Mouse (Mus musculus) mouse trophoblast stem cell (cell line): Measurements from ENCODE around the gene Ndufa13.
"Not testable (repeated sequence)": the region's sequence is repeated elsewhere in the genome, so short reads cannot be mapped to it uniquely, and the experiment has no call there.

Source experiments
- in situ Hi-C, 2 experiments: fragments of 300-500 bp; cut with MseI, MboI; formaldehyde crosslinking; loops; 2 replicates in 1 of 2; 3 replicates in 1 of 2; pipeline ENCODE4 v1.15.1; 2025

Gene Ndufa13

DNA sequence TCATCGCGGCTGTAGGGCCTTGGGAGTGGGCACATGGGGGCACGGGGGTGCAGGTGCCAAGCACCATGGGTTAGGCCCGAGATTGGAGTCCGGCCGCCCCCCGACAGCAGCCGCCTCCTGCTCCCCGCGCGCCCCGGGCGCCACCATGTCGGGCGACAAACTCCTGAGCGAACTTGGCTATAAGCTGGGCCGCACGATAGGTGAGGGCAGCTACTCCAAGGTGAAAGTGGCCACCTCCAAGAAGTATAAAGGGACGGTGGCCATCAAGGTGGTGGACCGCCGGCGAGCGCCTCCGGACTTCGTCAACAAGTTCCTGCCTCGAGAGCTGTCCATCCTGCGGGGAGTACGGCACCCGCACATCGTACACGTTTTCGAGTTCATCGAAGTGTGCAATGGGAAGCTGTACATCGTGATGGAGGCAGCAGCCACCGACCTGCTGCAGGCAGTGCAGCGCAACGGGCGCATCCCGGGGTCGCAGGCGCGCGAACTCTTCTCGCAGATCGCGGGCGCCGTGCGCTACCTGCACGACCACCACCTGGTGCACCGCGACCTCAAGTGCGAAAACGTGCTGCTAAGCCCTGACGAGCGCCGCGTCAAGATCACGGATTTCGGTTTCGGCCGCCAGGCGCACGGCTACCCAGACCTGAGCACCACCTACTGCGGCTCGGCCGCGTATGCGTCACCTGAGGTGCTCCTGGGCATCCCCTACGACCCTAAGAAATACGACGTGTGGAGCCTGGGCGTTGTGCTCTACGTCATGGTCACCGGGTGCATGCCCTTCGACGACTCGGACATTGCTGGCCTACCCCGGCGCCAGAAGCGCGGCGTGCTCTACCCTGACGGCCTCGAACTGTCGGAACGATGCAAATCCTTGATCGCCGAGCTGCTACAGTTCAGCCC is at the start of gene Ndufa13, which contains the start of the genes Tssk6 and Yjefn3:
TSS of gene Ndufa13 (minus strand) at position 396 of the 900 bp plus-strand sequence.
TSS of gene Tssk6 (plus strand) at position 22 of the 900 bp plus-strand sequence.
TSS of gene Yjefn3 (minus strand) at position 550 of the 900 bp plus-strand sequence.
- in situ Hi-C loops, result no loop called here

DNA sequence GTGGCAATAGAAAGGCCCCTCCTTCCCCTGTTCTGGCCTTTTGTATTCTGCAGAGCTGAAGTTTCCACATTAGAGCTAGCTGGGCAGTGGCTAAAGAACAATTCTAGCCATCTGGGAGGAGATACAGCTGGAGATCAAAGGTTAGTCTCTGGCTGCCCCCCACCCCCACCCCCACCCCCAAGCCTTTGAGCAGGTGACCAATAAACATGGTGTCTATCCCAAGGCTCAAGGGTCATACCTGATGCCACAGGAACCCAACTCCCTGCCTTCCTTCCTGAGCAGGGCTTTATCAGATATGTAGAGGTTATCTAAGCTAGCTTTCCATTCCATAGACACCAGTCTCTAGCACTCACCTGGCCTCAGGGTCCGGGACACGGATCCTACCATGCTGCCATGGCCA is 47.9 kb upstream of the Ndufa13 start:
- in situ Hi-C loops, result no loop called here

DNA sequence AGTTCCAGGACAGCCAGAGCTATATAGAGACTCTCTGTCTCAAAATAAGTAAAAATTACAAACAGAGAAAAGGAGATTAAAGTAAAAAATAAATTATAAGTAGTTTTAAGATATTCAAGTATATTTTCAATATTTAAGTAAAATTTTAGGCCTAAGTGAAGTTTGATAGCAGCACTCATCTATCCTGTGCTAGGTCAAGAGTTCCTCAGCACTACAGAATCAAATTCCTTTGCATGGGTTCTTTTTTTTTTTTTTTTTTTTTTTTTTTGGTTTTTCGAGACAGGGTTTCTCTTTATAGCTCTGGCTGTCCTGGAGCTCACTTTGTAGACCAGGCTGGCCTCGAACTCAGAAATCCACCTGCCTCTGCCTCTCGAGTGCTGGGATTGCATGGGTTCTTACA is 40.1 kb upstream of the Ndufa13 start:
- in situ Hi-C loops, result not testable (repeated sequence)

DNA sequence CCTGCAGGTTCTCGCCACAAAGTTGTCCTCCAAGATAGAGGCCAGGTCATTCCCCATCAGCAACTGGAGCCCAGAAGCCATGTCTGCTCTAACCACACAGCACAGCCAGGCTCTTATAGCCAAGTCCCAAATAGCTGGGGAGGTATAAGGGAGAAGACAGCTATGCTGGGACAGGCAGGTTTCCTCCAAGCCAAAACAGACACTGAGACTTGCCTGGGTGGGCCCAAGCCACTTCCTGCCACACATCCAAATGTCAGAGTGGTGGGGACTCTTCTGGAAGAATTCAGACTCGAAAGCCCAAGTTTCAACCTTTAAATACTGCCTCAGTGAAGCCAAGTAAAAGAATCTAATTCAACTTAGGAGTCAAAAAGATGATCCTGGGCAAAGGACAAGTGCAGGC is 38.0 kb upstream of the Ndufa13 start:
- in situ Hi-C loops, result no loop called here

DNA sequence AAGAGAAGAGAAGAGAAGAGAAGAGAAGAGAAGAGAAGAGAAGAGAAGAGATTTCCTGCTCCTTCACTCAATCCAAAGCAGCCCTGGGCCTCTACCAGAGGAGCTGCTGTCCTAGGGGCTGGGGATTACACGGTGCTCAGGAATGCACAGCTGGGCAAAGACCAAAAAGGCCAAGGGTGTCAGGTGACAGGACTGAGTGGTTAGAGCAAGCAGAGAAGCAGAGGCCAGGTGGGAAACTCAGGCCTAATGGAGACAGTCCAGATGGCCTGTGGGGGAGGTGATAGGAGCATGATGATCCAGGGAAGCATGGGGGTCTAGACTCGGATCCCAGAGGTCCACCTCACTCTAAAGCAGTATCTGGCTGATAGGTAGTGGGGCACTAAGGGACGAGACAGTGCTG is 37.3 kb upstream of the Ndufa13 start:
- in situ Hi-C loops, result no loop called here

DNA sequence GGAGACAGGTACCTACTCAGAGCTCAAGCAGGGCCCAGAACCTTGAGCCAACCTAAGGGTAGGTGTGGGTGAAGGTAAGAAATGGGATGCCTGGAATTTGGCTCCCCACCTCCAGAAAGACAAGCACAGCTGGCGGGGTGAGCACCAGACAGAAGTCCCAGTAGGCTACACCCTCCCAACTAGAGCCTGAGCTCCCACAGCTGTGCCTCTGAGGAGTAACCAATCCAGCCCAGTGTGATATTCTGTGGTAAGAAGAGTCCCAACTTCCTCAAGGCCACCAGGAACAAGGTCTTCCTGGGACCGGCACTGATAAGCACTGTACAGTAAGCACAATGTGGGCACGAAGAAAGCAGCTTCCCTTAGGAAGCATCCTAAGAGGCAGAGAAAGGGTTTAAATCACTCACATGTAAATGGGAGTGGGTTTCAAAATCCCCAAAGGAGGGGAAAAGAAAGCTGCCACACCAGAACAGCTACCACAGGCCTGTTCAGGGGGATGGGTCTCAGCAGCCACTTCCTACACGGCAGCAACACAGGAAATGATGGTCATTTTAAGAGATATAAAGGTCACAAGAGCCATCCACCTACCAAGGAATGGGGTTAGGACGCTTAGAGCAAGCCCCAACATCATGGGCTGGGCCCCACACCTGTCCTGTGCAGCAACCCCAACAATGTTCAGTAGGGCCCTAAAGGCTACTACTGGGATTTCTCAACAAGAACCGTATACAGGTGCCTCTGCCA is 36.1 kb upstream of the Ndufa13 start:
- in situ Hi-C loops, result no loop called here

DNA sequence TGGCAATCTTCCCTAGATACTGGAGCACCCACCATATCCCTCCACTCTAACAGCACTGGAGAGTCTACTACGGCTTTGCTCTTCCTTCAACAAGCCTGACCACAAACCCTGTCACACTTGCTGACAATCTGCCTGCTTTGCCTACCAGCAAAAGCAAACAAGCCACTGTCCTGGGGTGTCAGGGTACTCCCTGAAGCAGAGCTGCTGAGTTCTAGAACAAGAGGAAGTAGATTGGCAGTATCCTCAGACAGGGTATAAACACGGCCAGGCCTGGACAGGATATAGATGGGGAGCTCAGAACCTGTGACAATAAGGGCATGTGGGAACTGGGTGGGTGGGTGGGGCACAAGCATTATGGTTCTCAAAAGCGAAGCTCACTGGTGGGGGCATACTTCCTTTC is 35.1 kb upstream of the Ndufa13 start:
- in situ Hi-C loops, result no loop called here

DNA sequence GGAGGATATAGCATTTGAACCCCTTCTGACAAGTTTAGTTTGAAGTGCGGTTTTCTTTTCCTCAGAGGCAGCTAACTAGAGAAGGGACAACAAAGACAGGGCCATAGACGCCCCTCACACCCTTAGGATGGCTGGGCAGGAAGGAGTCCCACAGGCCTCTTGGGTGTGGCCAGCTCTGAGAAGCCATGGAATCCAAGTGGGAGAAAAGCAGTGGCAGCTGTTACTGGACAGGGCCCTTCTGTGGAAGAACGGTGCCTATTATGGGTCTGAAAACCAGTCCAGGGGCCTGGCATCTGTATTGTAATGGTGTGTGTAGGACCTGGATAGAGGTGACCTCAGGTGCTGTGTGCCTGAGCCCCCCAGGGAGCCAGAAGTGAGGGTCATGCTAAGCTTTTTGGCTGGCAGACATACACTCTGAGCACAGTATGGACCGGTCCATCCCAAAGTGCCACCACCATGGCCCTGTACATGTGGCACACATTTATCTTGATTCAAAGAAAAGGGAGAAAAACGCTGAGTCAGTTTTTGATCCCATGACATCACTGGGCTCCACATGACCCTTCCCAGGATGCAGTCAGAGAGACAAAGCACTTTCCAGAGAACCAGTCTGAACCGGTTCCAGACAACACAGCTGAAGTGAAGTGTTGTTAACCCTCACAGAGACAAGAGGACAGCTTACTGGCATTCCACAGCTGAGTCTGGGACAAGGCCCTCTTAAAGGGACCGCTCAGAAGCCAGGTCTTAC is 33.9 kb upstream of the Ndufa13 start:
- in situ Hi-C loops, result no loop called here

DNA sequence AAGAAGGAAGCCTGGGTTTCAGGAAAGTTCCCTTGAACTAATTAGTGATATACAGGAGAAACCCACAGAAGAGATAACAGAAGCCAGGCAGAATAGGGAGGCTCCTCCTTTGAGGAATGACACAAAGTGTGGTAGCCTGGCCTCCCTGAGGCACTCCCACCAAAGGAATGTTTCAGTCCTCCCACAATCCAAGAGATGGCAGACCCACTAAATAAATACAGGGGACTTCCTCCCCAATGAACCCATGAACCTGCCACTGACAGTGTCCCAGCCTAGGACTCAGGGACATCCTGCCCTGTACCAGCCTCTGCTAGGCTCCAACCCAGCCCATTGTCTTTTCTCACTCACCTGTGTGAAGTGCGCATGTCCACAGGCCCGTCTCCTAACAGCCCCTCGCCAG is 33.1 kb upstream of the Ndufa13 start:
- in situ Hi-C loops, result no loop called here

DNA sequence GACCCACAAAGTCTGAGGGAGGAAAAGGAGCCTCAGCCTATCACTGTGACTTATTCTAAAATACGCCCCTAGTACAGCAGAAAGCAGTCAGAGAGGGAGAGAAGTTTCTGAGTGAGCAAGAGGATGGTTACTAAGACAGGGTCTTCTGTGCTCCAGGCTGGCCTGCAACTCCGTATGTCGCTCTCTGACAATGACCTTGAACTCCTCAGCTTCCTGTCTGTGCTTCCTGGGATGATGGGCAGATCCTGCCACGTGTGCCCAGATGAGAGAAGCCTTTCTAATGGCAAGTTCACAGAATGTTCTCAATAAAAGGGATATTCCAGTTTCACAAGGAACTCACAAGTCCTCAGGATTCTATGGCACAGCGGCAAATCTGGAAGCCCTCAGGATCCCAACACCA is 32.2 kb upstream of the Ndufa13 start:
- in situ Hi-C loops, result no loop called here

DNA sequence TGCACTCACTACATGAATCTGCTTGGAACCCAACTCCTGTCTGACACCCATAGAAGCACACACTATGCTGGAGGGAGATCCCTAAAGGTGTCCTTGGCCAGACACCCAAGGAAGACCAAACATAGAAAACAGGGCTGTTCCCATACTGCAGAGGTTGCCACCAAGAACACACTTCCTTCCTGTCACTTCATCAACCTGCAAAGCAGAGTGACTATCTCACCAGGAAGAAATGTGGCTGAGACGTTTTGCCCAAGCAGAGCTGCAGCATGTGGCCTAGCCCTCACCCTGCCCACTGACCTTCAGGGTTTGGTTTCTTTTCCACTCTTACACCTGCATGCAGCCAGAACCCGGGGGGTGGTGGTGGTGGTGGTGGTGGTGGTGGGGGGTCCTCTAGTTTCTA is 31.5 kb upstream of the Ndufa13 start:
- in situ Hi-C loops, result no loop called here

DNA sequence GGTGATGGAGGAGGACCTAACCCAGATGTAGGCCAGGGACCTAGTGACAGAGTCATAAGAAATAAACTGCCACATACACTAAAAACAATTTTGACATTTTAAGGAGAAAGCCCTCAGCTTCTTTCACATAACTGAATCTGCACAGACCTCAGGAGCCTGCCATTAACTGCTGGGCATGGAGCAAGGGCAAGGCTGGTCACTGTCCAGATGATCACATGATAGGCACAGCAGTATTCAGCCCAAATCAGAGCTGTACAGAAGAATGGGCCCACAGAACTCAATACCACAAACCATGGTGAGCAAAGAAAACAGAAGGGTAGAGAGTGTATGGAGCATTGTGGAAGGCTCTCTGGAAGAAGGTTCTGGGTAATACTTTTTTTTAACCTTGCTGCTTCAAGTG is 24.5 kb upstream of the Ndufa13 start:
- in situ Hi-C loops, result no loop called here

DNA sequence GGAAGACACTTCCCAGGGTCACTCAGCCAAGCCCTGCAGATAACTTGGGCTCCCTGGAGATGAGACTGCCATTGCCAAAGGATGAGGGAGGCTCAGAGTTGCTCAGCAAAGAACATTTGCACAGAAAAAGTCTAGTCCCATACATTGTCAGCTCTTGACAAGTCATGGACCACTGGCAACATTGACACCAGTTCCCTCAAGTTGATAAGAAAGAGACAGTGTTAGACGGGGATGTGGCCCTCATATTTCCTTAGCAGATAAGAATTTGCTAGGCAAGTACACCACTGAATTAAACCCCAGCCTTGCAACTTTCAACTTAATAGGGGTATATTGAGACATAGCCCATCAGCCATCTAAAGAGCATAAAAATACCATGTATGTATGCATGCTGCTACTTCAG is 21.6 kb upstream of the Ndufa13 start:
- in situ Hi-C loops, result no loop called here

DNA sequence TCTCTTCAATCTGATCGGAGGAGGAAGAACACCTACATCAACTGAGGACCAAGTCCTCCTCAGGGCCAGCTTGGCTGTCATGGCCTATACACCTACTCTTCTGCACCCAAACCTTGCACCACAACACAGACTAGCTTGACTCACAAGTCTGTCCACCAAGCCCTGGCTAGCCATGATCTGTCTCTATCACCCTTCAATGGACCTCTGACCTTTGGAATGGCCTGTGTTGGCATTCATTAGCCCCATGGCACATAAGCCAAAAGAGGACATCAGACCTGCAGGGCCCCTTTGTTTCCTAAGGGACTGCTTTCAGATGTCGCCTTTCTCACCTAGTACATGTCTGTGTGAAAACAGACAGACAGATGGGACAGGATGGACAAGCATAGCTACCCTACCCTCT is 18.8 kb upstream of the Ndufa13 start:
- in situ Hi-C loops, result no loop called here

DNA sequence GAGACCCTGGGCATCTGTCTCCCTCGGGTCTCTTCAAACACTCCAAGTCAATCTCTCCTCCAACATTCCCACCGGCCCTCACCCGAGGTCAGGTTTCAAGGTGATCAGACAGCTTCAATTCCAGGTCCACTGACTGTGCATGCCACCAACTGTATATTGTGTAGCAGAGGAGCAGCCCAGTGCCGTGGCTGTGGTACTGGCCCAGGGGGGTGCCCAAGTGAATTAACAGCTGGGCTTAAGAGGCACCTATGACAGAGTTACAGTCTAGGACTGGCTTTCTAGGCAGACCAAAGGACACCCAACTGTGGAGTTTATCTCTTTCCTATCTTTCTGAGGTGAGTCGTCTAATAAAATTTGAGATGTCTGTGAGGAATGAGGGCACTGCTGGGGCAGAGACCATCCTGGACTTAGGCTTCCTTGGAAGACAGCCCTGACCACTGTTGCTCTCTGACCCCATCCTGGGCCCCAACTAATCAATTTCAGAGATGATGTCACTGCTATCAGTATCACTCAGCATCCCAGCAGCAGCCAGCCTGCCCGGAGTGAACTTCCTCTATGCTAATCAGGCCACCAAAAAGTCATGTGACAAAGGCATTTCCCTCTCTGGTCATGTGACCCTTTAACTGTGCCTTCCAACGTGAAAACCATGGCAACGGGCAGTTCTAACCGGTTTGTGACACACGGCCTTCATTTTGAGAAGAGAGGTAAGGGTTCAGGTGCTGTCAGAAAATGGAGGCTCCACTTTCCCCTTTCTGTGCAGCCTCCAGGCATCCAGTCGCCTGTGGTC is 17.7 kb upstream of the Ndufa13 start:
- in situ Hi-C loops, result no loop called here

DNA sequence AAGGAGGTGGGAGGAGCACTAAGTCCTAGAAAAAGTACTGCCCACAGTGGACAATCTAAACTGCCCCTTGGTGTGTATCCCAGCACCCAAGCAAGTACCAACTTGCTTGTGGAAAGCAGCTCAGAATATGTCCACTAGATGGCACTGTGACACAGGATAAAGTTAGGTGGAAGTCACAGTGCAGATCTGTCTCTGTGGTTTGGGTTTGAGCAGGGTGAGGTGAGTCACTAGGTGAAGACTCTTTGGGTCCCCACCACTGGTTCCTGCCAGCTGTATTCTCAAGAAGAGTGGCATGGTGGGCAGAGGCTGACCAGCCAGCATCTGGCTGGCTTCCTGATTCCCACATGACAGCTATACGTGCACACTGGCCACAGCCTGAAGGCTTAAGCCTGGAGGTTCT is 16.7 kb upstream of the Ndufa13 start:
- in situ Hi-C loops, result no loop called here

DNA sequence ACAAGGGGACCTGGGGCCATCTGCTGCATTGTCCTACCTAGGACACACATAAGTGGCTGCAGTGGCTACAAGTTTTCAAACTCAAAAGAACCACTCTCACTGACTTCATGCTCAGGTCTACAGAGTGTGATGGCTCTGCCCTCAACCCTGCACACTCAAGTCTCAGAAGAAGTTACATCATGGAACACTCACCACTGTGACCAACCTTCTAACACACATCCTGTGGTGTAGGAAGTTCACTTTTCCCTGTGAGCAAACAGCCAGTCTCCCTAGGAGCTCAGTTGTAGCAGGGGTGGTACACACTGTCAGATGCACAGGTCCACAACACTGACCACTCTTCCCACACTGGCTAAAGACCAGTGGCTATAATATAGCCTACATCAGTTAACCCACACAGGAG is 16.1 kb upstream of the Ndufa13 start:
- in situ Hi-C loops, result no loop called here

DNA sequence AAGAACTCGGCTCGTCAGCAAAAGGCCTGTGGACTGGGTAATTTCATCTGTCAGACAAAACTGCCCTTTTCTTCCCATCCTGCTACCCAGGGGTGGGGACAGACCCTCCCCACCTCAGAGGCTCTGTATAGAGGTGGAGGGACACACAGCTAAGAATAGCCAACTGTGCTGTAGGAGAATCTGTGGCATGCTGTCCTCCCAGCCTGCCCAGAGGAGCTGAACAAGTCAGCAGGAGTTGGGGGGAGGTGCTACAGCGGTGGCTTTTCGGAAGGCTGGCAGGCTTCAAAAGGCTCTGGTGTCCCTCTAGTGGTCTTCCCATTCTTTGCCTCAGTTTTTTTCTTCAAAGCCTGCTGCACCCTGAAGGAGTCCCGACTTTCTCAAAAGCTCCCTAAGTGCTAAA is 13.4 kb upstream of the Ndufa13 start:
- in situ Hi-C loops, result no loop called here

DNA sequence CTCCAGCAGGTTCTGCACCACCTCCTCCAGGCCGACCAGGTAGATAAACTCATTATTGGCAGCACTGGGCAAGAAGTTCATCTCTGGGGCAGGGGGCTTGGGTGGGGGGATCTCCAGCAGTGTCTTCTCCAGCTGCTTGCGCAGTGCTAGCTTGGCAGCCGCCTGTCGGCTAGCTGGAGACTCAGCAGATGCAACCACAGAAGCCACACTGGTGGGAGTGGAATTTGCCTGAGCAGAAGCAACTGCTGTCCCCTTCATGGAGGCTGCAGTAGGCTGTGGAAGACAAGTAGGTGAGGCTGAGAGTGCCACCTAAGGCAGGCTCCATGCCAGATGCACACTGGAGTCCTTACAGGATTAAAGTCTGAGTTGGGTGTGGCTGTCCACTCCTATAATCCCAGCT is 12.2 kb upstream of the Ndufa13 start:
- in situ Hi-C loops, result no loop called here

DNA sequence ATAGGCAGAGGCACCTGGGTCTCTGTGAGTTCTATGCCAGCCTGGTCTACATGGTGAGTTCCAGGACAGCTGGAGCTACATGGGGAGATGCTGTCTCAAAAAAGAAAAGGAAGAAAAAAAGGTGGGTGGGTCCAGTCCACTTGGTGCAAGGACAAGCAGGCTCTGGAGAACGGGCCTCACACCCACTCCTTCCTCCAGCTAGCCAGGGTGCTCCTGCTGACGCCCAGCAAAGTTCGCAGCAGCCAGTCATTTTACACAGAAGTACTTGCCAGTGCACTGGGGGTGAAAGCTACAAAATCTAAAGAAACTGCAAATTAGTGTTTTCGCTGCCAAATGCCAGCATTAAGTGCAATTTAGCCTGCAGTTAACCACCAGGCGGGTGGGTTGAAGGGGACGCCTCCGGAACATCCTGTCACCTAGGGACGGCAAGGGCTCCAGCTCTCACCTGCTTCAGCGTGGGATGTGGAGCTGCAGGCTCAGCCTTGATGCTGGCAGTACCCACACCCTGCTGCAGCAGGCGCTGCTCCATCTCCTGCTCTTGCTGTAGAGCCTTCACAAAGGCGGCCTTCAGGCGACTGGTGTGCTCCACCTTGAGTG is 10.2 kb upstream of the Ndufa13 start:
- in situ Hi-C loops, result no loop called here

DNA sequence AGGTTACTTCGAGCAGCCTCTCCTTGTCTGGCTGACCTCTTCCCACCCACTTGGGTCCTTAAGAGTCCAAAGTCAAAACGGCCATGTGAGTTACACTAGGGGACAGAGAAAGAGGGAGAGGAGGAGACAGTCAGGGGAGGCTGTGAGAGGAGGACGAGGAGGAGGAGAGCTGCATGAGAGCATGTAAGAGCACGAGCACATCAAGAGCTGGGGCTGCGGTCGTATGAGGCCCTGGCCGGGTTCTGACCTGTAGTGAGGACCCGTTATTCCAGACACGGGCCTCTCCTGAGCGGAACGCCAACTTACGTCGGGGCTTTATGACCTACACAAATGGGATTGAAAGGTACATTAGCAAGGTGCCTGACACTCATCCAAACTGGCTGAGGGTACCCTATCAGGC is 9.6 kb upstream of the Ndufa13 start:
- in situ Hi-C loops, result no loop called here
